Mouse (Mus musculus): ENCODE results near the gene Ccdc92b. TPM values are rescaled to one million over a fixed set of nuclear protein-coding genes. Genes with fewer than 3 reads are reported as not detected.

Ccdc92b gene
- polyA plus RNA-seq, 1 experiment from 2014 or later, result 0.85 TPM

DNA sequence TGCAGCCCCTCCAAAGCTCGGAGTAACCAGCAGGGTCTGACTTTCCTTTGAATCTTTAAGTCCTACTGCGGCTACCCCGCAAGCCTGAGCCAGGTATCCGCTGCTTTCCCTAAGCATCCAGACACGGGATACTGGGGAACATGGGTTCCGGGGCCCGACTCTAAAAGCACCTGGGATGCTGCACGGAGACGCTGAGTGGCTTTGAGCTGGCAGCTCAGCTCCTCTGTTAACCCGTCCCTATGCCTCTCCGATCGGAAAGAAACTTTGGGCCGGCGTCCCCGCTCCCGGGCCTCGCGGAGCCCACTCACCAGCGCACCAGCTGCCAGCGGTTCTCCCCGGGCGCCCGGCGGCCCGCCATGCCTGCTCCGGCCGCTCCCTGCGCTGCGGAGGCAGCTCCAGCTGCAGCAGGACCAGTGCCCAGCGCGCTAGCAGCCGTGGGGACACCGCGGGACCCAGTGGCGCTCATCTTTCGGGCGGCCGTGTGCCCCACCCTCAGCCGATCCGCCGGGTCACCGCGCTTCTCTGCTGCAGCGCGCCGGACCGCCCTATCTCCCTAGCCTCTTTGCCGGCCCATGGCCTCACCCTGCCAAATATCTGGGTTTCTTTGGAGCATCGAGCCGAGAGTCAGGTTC, 8.7 kb upstream of the Ccdc92b start, which contains the start of gene Rap1gap2:
Rap1gap2 (minus strand) TSS at position 371 of the 632 bp plus-strand sequence.
- TF ChIP-seq CTCF (IDR thresholded peaks at IDR 0.05), result no peak
- peak within 1 kb of the TSS; percentile 18 for H3K4me3 ChIP-seq (ENCODE audit: low read depth, low read length)
- H3K4me1 ChIP-seq (ENCODE audit: insufficient read depth, low read depth, low read length), result no peaks in the 10 kb centered on the region
- H3K9ac ChIP-seq (replicated peaks; ENCODE audit: low read depth), result no peak within 1 kb of the TSS
- DNase-seq (ENCODE audit: low spot score) (no peak), ATAC-seq (no peak)
- peak within 1 kb of the TSS; percentile 49 for H3K4me2 ChIP-seq (replicated peaks; ENCODE audit: low read depth, low read length)
- H3K9me3 ChIP-seq (ENCODE audit: low read length), result no peaks in the 10 kb centered on the region
- H3K36me3 ChIP-seq (ENCODE audit: insufficient read depth, low read length), result no peaks in the 10 kb centered on the region
- H3K27me3 ChIP-seq (replicated peaks; ENCODE audit: insufficient read depth, low read length), result peaks cover 14% of the 10 kb centered on the region
- H3K27ac ChIP-seq (ENCODE audit: low read length), result no peak within 1 kb of the TSS
- 1% methylated on average over 50 of the region's 50 CpGs for WGBS

- DNase-seq (ENCODE audit: low spot score) (no peak), ATAC-seq (no peak)
- Histone ChIP-seq H3K9ac (replicated peaks; ENCODE audit: low read depth) (no peak overlapping the region), H3K4me2 (replicated peaks; ENCODE audit: low read depth, low read length) (no peak overlapping the region), H3K36me3 (ENCODE audit: insufficient read depth, low read length) (no peaks in the 10 kb centered on the region), H3K9me3 (ENCODE audit: low read length) (no peaks in the 10 kb centered on the region), H3K27ac (ENCODE audit: low read length) (no peak overlapping the region), H3K4me3 (ENCODE audit: low read depth, low read length) (no peak overlapping the region), H3K27me3 (replicated peaks; ENCODE audit: insufficient read depth, low read length) (peaks cover 14% of the 10 kb centered on the region), H3K4me1 (ENCODE audit: insufficient read depth, low read depth, low read length) (no peaks in the 10 kb centered on the region)
- TF ChIP-seq EP300 (IDR thresholded peaks at IDR 0.05), result no peak
- TF ChIP-seq CTCF (IDR thresholded peaks at IDR 0.05), result no peak
- WGBS, result 5% methylated on average over 7 of the region's 7 CpGs
Observed at GRCm38 (mm10) chr11:74611437-74611836, 8.0 kb upstream of the Ccdc92b start.

DNA sequence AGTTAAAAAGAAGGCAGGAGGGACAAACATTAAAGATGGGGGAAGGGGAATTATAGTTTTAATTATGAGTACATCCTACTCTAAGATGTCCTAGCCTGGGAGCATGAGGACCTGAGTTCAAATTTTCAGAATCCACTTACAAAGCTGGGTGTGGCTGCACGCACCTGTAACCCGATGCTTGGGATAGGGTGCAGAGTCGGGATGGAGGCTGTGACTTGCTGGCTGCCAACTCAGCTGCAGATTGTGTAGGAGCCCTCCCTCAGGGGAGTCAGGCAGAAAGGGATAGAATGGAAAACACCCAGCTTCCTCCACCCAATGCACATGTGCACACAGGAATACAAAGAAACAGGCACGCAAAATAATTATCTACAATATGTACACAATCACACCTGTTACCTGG, 6.0 kb upstream of the Ccdc92b start:
- H3K27me3 ChIP-seq (replicated peaks; ENCODE audit: insufficient read depth, low read length), result peaks cover 14% of the 10 kb centered on the region
- 55% methylated on average over 4 of the region's 4 CpGs for WGBS
- no peak overlapping the region for H3K4me2 ChIP-seq (replicated peaks; ENCODE audit: low read depth, low read length)
- H3K9ac ChIP-seq (replicated peaks; ENCODE audit: low read depth), result no peak overlapping the region
- TF ChIP-seq EP300 (IDR thresholded peaks at IDR 0.05) (no peak), CTCF (IDR thresholded peaks at IDR 0.05) (no peak)
- no peak overlapping the region for H3K4me3 ChIP-seq (ENCODE audit: low read depth, low read length)
- no peaks in the 10 kb centered on the region for H3K9me3 ChIP-seq (ENCODE audit: low read length)
- H3K27ac ChIP-seq (ENCODE audit: low read length), result no peak overlapping the region
- no peak for DNase-seq (ENCODE audit: low spot score)
- H3K36me3 ChIP-seq (ENCODE audit: insufficient read depth, low read length), result no peaks in the 10 kb centered on the region
- no peak for ATAC-seq
- no peaks in the 10 kb centered on the region for H3K4me1 ChIP-seq (ENCODE audit: insufficient read depth, low read depth, low read length)

DNA sequence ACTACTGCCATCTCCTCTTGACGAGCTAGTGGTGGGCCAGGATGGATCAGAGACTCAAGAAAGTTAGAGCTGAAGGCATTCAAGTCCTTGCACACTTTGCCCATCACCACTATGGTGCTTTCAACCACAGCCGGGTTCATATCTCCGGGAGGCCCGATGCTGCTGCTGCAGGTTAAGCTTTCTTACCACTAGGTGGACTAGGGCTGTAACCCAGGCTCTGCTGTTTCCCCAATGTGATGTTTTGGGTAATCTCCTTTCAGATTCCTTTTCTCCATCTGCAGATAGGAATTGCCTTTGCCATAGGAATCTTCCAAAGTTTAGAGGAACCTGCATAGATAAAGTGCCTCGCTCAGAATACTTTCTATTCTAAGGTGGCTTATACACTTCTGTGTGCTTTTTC, 3.8 kb upstream of the Ccdc92b start:
- Histone ChIP-seq H3K27me3 (replicated peaks; ENCODE audit: insufficient read depth, low read length) (peaks cover 15% of the 10 kb centered on the region), H3K9me3 (ENCODE audit: low read length) (no peaks in the 10 kb centered on the region), H3K4me3 (ENCODE audit: low read depth, low read length) (no peak overlapping the region), H3K4me2 (replicated peaks; ENCODE audit: low read depth, low read length) (no peak overlapping the region), H3K9ac (replicated peaks; ENCODE audit: low read depth) (no peak overlapping the region), H3K36me3 (ENCODE audit: insufficient read depth, low read length) (no peaks in the 10 kb centered on the region), H3K27ac (ENCODE audit: low read length) (no peak overlapping the region), H3K4me1 (ENCODE audit: insufficient read depth, low read depth, low read length) (no peaks in the 10 kb centered on the region)
- ATAC-seq, result no peak
- DNase-seq (ENCODE audit: low spot score), result no peak
- WGBS, result 46% methylated on average over 5 of the region's 5 CpGs
- TF ChIP-seq EP300 (IDR thresholded peaks at IDR 0.05) (no peak), CTCF (IDR thresholded peaks at IDR 0.05) (no peak)

DNA sequence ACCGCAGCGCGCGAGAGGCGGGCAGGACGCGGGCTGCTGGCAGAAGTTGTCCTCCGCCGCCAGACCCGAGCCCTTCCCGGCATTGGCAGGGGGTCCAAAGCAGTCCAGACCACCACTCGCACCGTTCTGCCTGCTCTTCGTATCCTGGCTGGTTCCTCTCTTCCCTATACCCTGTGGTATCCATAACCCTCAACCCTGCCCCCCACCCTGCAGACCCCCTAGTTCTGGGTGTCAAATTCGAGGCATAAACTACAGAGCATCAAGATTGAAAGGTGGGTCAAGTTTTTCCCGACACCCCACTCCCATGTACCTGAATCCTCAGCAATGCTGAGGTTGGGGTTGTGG, 523 bp downstream of the Ccdc92b start:
- DNase-seq (ENCODE audit: low spot score) (no peak), ATAC-seq (no peak)
- no peak overlapping the region for H3K27ac ChIP-seq (ENCODE audit: low read length)
- H3K4me3 ChIP-seq (ENCODE audit: low read depth, low read length), result no peak overlapping the region
- no peaks in the 10 kb centered on the region for H3K4me1 ChIP-seq (ENCODE audit: insufficient read depth, low read depth, low read length)
- WGBS, result 4% methylated on average over 16 of the region's 16 CpGs
- H3K36me3 ChIP-seq (ENCODE audit: insufficient read depth, low read length), result no peaks in the 10 kb centered on the region
- H3K9ac ChIP-seq (replicated peaks; ENCODE audit: low read depth), result no peak overlapping the region
- H3K4me2 ChIP-seq (replicated peaks; ENCODE audit: low read depth, low read length), result no peak overlapping the region
- no peaks in the 10 kb centered on the region for H3K9me3 ChIP-seq (ENCODE audit: low read length)
- no peak for TF ChIP-seq EP300 (IDR thresholded peaks at IDR 0.05)
- no peak for TF ChIP-seq CTCF (IDR thresholded peaks at IDR 0.05)
- peaks cover 11% of the 10 kb centered on the region for H3K27me3 ChIP-seq (replicated peaks; ENCODE audit: insufficient read depth, low read length)

DNA sequence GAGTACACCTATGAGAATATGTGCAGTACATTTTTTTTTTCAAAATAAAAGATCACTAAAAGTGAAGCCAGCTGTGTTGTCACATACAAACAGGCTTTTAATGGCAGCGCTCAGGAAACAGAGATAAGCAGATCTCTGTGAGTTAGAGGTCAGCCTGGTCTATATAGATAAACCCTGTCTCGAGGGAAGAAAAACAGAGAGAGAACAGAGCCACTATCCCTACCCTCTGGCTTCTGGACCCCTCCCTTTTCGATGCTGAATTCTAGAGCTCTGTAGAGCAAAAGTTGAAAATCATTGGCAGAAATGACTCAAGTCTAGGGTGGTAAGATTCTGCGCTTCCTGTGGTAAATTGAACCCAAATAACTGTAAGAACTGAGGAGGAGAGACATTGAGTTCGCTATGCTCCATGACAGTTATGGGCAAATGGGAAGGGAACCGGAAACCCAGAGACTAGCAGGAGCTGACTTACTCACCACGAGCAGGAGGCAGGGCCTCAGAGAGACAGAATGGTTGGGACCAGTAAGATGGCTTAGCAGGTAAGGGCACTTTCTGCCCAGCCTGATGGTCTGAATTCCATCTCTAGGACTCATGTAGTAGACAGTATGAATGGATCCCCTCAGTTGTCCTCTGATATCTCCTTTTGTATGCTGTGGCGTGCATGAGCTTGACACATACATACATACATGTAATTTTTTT, 2.7 kb downstream of the Ccdc92b start:
- Histone ChIP-seq H3K27me3 (replicated peaks; ENCODE audit: insufficient read depth, low read length) (peaks cover 11% of the 10 kb centered on the region), H3K9ac (replicated peaks; ENCODE audit: low read depth) (no peak overlapping the region), H3K4me1 (ENCODE audit: insufficient read depth, low read depth, low read length) (no peaks in the 10 kb centered on the region), H3K4me3 (ENCODE audit: low read depth, low read length) (no peak overlapping the region), H3K9me3 (ENCODE audit: low read length) (no peaks in the 10 kb centered on the region), H3K36me3 (ENCODE audit: insufficient read depth, low read length) (no peaks in the 10 kb centered on the region), H3K27ac (ENCODE audit: low read length) (no peak overlapping the region), H3K4me2 (replicated peaks; ENCODE audit: low read depth, low read length) (no peak overlapping the region)
- ATAC-seq (no peak), DNase-seq (ENCODE audit: low spot score) (no peak)
- TF ChIP-seq EP300 (IDR thresholded peaks at IDR 0.05) (no peak), CTCF (IDR thresholded peaks at IDR 0.05) (no peak)
- 60% methylated on average over 8 of the region's 8 CpGs for WGBS

Measured in lung, postnatal 0 days (tissue).